Mouse (Mus musculus) right cerebral cortex, postnatal 10 days (tissue): ENCODE results near the gene AW551984.

ENCODE experiments used
- DNase-seq, 2 experiments: peaks; one replicate each; pipeline ENCODE4 v3.0.0; 2021; ENCODE audit warnings: low spot score in 2 of 2

AW551984 gene

GRCm38 (mm10) chr9:39603999-39604453 is at the start of gene AW551984:
Gene AW551984 (minus strand): TSS chr9:39604403.
- peak; percentile 23 to 24 for DNase-seq

GRCm38 (mm10) chr9:39647382-39647781 is 43.2 kb upstream of the AW551984 start:
- no peak for DNase-seq

GRCm38 (mm10) chr9:39644785-39645184 is 40.6 kb upstream of the AW551984 start, which contains the start of gene Olfr961:
Gene Olfr961 (plus strand): TSS chr9:39645085.
- no peak for DNase-seq

- peak; percentile 74 to 85 for DNase-seq
These were observed 29.9 kb upstream of the AW551984 start for GRCm38 (mm10) chr9:39633913-39634594.

GRCm38 (mm10) chr9:39629069-39629468 is 24.9 kb upstream of the AW551984 start:
- no peak for DNase-seq

- DNase-seq, result no peak
These were observed 20.5 kb upstream of the AW551984 start for GRCm38 (mm10) chr9:39624711-39625110.

- DNase-seq, result no peak
These were observed 19.6 kb upstream of the AW551984 start for GRCm38 (mm10) chr9:39623783-39624182.

- DNase-seq, result no peak
These were observed 16.9 kb upstream of the AW551984 start, which contains the start of gene Olfr960 for GRCm38 (mm10) chr9:39621073-39621472. Gene Olfr960 (plus strand): TSS chr9:39621373.

GRCm38 (mm10) chr9:39611953-39612352 is 7.8 kb upstream of the AW551984 start:
- peak in 1 of 2 experiments; percentile 38 for DNase-seq

GRCm38 (mm10) chr9:39610355-39610754 is 6.2 kb upstream of the AW551984 start, which contains the start of gene Olfr148:
Gene Olfr148 (plus strand): TSS chr9:39610655.
- DNase-seq, result no peak

GRCm38 (mm10) chr9:39608497-39608896 is 4.3 kb upstream of the AW551984 start:
- no peak for DNase-seq

- peak; percentile 24 to 25 for DNase-seq
These were observed 814 bp downstream of the AW551984 start for GRCm38 (mm10) chr9:39603333-39603845.

- DNase-seq, result peak; percentile 63 to 65
These were observed 1.5 kb downstream of the AW551984 start for GRCm38 (mm10) chr9:39602536-39603332.

GRCm38 (mm10) chr9:39577050-39577449 is 27.2 kb downstream of the AW551984 start:
- DNase-seq, result no peak

- DNase-seq, result no peak
These were observed 28.7 kb downstream of the AW551984 start, which contains the start of gene Olfr959 for GRCm38 (mm10) chr9:39575469-39575868. Gene Olfr959 (minus strand): TSS chr9:39575569.

GRCm38 (mm10) chr9:39558349-39558647 is 45.9 kb downstream of the AW551984 start:
- no peak for DNase-seq

- peak; percentile 27 to 45 for DNase-seq
These were observed 46.5 kb downstream of the AW551984 start for GRCm38 (mm10) chr9:39557529-39558348.

GRCm38 (mm10) chr9:39553946-39554345 is 50.3 kb downstream of the AW551984 start, which contains the start of gene Olfr958:
Gene Olfr958 (minus strand): TSS chr9:39554054.
- no peak for DNase-seq

- DNase-seq, result no peak
These were observed 53.4 kb downstream of the AW551984 start for GRCm38 (mm10) chr9:39550806-39551205.
